Mouse (Mus musculus) embryonic facial prominence, embryonic 13.5 days (tissue): ENCODE measurements around the gene Pgam1. TPM values are rescaled to one million over a fixed set of nuclear protein-coding genes. Genes with fewer than 3 reads are reported as not detected.

Experiments used
- ATAC-seq: fragments of 200-750 bp; cut with Nextera tagmentation; 2 replicates; pipeline ENCODE4 v1.8.0; 2017; ENCODE audit warnings: low read depth; ENCODE audit not compliant: insufficient number of reproducible peaks, insufficient read depth, low FRiP score, low TSS enrichment
- H3K27ac ChIP-seq: fragments of 300-500 bp; sonication (generic); 2 replicates; pipeline ENCODE4 v1.5.1; 2015; ENCODE audit warnings: moderate library complexity, mild to moderate bottlenecking, inconsistent platforms
- H3K27me3 ChIP-seq: fragments of 300-500 bp; sonication (generic); 2 replicates; pipeline ENCODE4 v1.6.1; 2015; ENCODE audit warnings: mild to moderate bottlenecking, inconsistent platforms
- H3K36me3 ChIP-seq: fragments of 300-500 bp; sonication (generic); 2 replicates; pipeline ENCODE4 v1.6.1; 2015; ENCODE audit warnings: mild to moderate bottlenecking, inconsistent platforms
- H3K4me1 ChIP-seq: fragments of 300-500 bp; sonication (generic); 2 replicates; pipeline ENCODE4 v1.6.1; 2015; ENCODE audit warnings: inconsistent platforms
- H3K4me2 ChIP-seq: fragments of 300-500 bp; sonication (generic); 2 replicates; pipeline ENCODE4 v1.6.1; 2015; ENCODE audit warnings: moderate library complexity, mild to moderate bottlenecking, inconsistent platforms
- H3K4me3 ChIP-seq: fragments of 300-500 bp; sonication (generic); 2 replicates; pipeline ENCODE4 v1.5.1; 2015; ENCODE audit warnings: mild to moderate bottlenecking, inconsistent platforms
- H3K9ac ChIP-seq: fragments of 300-500 bp; sonication (generic); 2 replicates; pipeline ENCODE4 v1.6.1; 2015; ENCODE audit warnings: mild to moderate bottlenecking, inconsistent platforms
- H3K9me3 ChIP-seq: fragments of 300-500 bp; sonication (generic); 2 replicates; pipeline ENCODE4 v1.6.1; 2016; ENCODE audit warnings: inconsistent platforms
- WGBS: fragments of 180-500 bp; shearing (Covaris S2); methylation state at CpG from one replicate; pipeline ENCODE4 v1.1.7; 2015; ENCODE audit warnings: mixed read lengths; 5-methylcytosine and 5-hydroxymethylcytosine counted together
- polyA plus RNA-seq: library from polyadenylated mRNA; unstranded; fragments of >200 nt; fragmentation: Nextera tagmentation; extraction: Ambion mirVana; gene quantifications from 2 replicates; pipeline ENCODE4 v1.2.1, GENCODE M21; 2015

Gene Pgam1
- polyA plus RNA-seq, 1 experiment from 2014 or later: 631 TPM

DNA sequence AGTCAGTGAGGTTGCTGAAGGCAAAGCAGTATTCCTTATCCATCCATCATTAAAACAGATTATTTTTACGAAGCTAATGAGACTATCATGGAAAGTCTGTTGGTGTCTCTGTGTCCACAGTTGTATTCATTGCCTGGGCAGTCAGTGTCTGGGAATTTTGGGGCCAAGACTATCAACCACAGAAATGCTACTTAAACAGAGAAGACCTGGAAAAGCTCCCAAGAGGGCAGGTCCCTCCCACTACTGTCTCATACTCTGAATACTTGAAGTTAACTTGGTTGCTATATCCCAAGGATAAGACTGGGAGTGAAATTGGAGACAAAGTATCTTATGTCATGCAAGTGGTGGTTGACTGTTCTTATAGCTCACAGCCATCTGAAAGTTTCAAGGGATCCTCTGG is 24.2 kb downstream of the Pgam1 start:
- H3K27ac ChIP-seq: no peak overlapping the region
- H3K9ac ChIP-seq: no peak overlapping the region
- no peak overlapping the region for H3K4me2 ChIP-seq
- H3K9me3 ChIP-seq: no peaks in the 10 kb centered on the region
- H3K4me3 ChIP-seq: no peak overlapping the region
- no peaks in the 10 kb centered on the region for H3K27me3 ChIP-seq
- peaks cover 47% of the 10 kb centered on the region for H3K36me3 ChIP-seq
- 93% methylated on average over 1 of the region's 1 CpGs for WGBS
- ATAC-seq: no peak
- H3K4me1 ChIP-seq: peaks cover 18% of the 10 kb centered on the region

DNA sequence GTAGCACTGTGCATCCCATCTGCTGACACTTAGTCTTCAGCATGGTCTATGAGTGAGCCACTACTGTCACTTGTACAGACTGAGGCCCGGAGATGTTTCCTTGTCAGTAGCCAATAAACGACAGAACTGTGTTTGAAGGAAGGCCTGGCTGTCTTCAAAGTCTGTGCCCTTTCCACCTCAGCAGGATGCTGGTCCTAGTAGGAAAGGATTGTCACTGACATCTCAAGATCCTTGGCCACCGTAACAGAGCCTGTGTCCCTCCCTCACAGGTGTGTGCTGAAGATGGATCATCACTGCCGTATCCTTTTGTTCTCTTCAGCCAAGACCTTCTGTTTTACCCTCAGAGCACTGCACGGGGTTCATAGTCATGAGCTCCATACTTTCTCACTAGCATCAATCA is 26.8 kb downstream of the Pgam1 start:
- Histone ChIP-seq H3K9ac (no peak overlapping the region), H3K27me3 (no peaks in the 10 kb centered on the region), H3K9me3 (no peaks in the 10 kb centered on the region), H3K4me2 (no peak overlapping the region), H3K36me3 (peaks cover 67% of the 10 kb centered on the region), H3K27ac (no peak overlapping the region), H3K4me3 (no peak overlapping the region), H3K4me1 (peaks cover 8% of the 10 kb centered on the region)
- no peak for ATAC-seq
- WGBS: 90% methylated on average over 5 of the region's 5 CpGs

DNA sequence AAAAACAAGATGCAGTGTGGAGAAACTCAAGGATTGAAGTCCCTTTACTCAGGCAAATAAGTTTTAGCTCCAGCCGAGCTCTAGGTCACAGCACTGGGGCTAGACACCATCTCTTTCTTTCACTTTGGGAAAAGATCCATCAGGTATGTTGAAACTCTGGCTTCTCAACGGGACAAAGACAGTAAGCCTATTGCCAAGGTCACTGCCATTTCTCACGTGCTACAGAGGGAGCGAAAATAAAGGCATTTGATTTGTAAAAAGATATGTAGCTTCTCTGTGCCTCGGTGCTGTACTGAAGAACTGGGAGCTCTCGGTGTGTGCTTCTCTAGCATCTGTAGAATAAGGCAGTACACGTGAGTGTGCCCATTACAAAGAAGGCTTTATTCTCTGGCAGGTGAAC is 32.1 kb downstream of the Pgam1 start:
- WGBS: 86% methylated on average over 7 of the region's 7 CpGs
- Histone ChIP-seq H3K4me3 (no peak overlapping the region), H3K27me3 (no peaks in the 10 kb centered on the region), H3K9me3 (no peaks in the 10 kb centered on the region), H3K36me3 (peaks cover 94% of the 10 kb centered on the region), H3K4me2 (no peak overlapping the region), H3K9ac (no peak overlapping the region), H3K27ac (no peak overlapping the region), H3K4me1 (no peaks in the 10 kb centered on the region)
- no peak for ATAC-seq

DNA sequence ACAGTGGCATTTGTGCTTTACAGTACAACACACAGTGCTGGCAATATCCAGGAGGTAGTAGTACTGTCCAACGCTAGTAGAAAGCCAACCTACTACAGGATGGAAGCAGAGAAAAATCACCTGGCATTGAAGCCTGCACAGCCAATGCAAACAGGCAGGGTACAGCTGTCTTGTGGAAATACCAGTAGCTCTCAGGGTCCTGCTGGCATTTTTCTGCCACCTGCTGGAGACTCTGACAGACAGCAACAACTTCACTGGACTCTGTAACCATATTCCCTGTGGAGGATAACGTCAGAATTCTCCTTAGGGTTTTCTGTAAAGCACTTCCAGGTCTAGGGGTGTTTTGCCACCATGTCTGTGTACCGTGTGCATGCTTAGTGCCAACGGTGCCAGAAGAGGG is 40.6 kb downstream of the Pgam1 start:
- no peak for ATAC-seq
- 79% methylated on average over 4 of the region's 4 CpGs for WGBS

DNA sequence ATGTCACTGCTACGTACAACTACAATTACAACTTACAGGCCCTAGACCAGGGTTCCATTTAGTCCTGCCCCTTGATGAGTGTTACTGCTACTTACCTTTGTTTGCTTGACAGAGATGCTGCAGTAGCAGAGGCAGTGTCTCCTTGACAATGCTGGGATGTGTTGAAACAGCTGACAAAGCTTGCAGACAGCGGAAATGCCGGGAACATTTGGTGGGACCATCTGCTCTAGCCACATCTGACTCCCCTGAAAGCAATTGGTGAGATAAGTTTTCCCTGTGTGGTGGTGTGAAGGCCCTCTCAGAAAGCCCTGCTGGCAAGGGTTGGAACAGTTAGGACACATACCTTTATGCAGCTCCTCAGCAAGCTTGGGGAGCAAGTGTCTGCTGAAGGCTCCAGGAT is 41.9 kb downstream of the Pgam1 start:
- H3K9ac ChIP-seq: no peak overlapping the region
- H3K4me2 ChIP-seq: no peak overlapping the region
- H3K27me3 ChIP-seq: no peaks in the 10 kb centered on the region
- no peaks in the 10 kb centered on the region for H3K4me1 ChIP-seq
- no peaks in the 10 kb centered on the region for H3K9me3 ChIP-seq
- no peak overlapping the region for H3K4me3 ChIP-seq
- peaks cover 96% of the 10 kb centered on the region for H3K36me3 ChIP-seq
- ATAC-seq: no peak
- WGBS: 98% methylated on average over 3 of the region's 3 CpGs
- H3K27ac ChIP-seq: no peak overlapping the region

More for the DNA sequence above, 40.6 kb downstream of the Pgam1 start:
- H3K36me3 ChIP-seq: peaks cover 97% of the 10 kb centered on the region
- no peak overlapping the region for H3K4me3 ChIP-seq
- H3K27ac ChIP-seq: no peak overlapping the region
- H3K9ac ChIP-seq: no peak overlapping the region
- H3K27me3 ChIP-seq: no peaks in the 10 kb centered on the region
- H3K4me2 ChIP-seq: no peak overlapping the region
- H3K9me3 ChIP-seq: no peaks in the 10 kb centered on the region
- H3K4me1 ChIP-seq: no peaks in the 10 kb centered on the region

Other genes with a start within 250 kb of the Pgam1 start
- 0.30 and 0.58 TPM in 2 replicates for gene Slit1, start 168.3 kb upstream of the Pgam1 start, polyA plus RNA-seq
- 22.2 and 23.2 TPM in 2 replicates for gene Arhgap19, start 109.9 kb upstream of the Pgam1 start, polyA plus RNA-seq
- gene Frat1, start 82.0 kb upstream of the Pgam1 start, polyA plus RNA-seq: 6.9 and 7.4 TPM in 2 replicates
- 4.9 and 5.3 TPM in 2 replicates for gene Frat2, start 63.8 kb upstream of the Pgam1 start, polyA plus RNA-seq
- gene Rrp12, start 15.8 kb upstream of the Pgam1 start, polyA plus RNA-seq: 15.2 and 16.8 TPM in 2 replicates
- gene Exosc1, start 21.5 kb downstream of the Pgam1 start, polyA plus RNA-seq: 88.2 and 90.2 TPM in 2 replicates
- 91.2 and 97.3 TPM in 2 replicates for gene Zdhhc16, start 21.6 kb downstream of the Pgam1 start, polyA plus RNA-seq
- 41.2 and 41.7 TPM in 2 replicates for gene Mms19, start 69.2 kb downstream of the Pgam1 start, polyA plus RNA-seq
- gene Ubtd1, start 69.8 kb downstream of the Pgam1 start, polyA plus RNA-seq: 23.0 and 23.5 TPM in 2 replicates
- gene Ankrd2, start 124.1 kb downstream of the Pgam1 start, polyA plus RNA-seq: 0.25 and 0.31 TPM in 2 replicates
- gene Hoga1, start 133.7 kb downstream of the Pgam1 start, polyA plus RNA-seq: 1.3 and 3.3 TPM in 2 replicates
- not detected in 2 replicates for gene 4933411K16Rik, start 140.3 kb downstream of the Pgam1 start, polyA plus RNA-seq
- 34.0 and 41.2 TPM in 2 replicates for gene Morn4, start 174.4 kb downstream of the Pgam1 start, polyA plus RNA-seq
- 24.9 and 27.4 TPM in 2 replicates for gene Pi4k2a, start 178.5 kb downstream of the Pgam1 start, polyA plus RNA-seq
- 29.8 and 35.5 TPM in 2 replicates for gene Avpi1, start 217.1 kb downstream of the Pgam1 start, polyA plus RNA-seq
- 11.6 and 13.3 TPM in 2 replicates for gene Marveld1, start 235.5 kb downstream of the Pgam1 start, polyA plus RNA-seq